Mouse (Mus musculus) cerebellum, adult 2 months (tissue): ENCODE results near the gene Actrt2. TPM values are rescaled to one million over a fixed set of nuclear protein-coding genes. Genes with fewer than 3 reads are reported as not detected.
A peak's percentile ranks its signal among the peaks of the same experiment; 100 is the strongest.

Experiments
- DNase-seq, 2 experiments: peaks; one replicate each; pipeline ENCODE4 v3.0.0; 2021
- H3K27ac ChIP-seq: fragments of 200-500 bp; 2 replicates; pipeline ENCODE4 v1.5.1; 2012; ENCODE audit warnings: low read length, control low read depth, inconsistent platforms; ENCODE audit not compliant: insufficient read depth
- H3K27me3 ChIP-seq: fragments of 200-500 bp; 2 replicates; pipeline ENCODE4 v1.6.1; 2012; ENCODE audit warnings: inconsistent platforms, mild to moderate bottlenecking, low read length, moderate library complexity; ENCODE audit not compliant: control insufficient read depth, insufficient read depth
- H3K4me1 ChIP-seq: fragments of 200-500 bp; 2 replicates; pipeline ENCODE4 v1.6.1; 2011; ENCODE audit warnings: low read length; ENCODE audit not compliant: control insufficient read depth, insufficient read depth
- H3K4me3 ChIP-seq: fragments of 200-500 bp; replicated peaks from 2 replicates; pipeline ENCODE3; 2011; ENCODE audit warnings: mild to moderate bottlenecking, low read depth, low read length, control low read depth; ENCODE audit not compliant: insufficient read depth
- CTCF ChIP-seq: fragments of 200-500 bp; IDR thresholded peaks from 2 replicates; pipeline ENCODE4 v1.5.1; 2011; ENCODE audit warnings: low read depth, mild to moderate bottlenecking, control low read depth, low read length, moderate library complexity, borderline replicate concordance; ENCODE audit not compliant: insufficient read depth
- POLR2A ChIP-seq: fragments of 200-500 bp; IDR thresholded peaks from 2 replicates; pipeline ENCODE4 v1.6.1; 2011; ENCODE audit warnings: low read length, control low read depth, borderline replicate concordance; ENCODE audit not compliant: insufficient read depth
- WGBS: fragments of 180-500 bp; shearing (Covaris S2); methylation state at CpG from one replicate; pipeline ENCODE4 v1.1.7; 2018; 5-methylcytosine and 5-hydroxymethylcytosine counted together
- polyA plus RNA-seq: library from polyadenylated mRNA; depleted of rRNA; stranded (reverse); fragments of >200 nt; gene quantifications from 2 replicates; pipeline ENCODE4 v1.2.3, GENCODE M21; 2012

Actrt2 gene
- polyA plus RNA-seq, 1 experiment, result not detected

GRCm38 (mm10) chr4:154636053-154636433 lies 31.6 kb downstream of the Actrt2 start:
- TF ChIP-seq POLR2A, result no peak
- no peak for TF ChIP-seq CTCF
- WGBS, result 2% methylated on average over 25 of the region's 30 CpGs
- peaks cover 5% of the 10 kb centered on the region; the same call in 1 of the 2 replicates for H3K27me3 ChIP-seq
- no peak overlapping the region for H3K27ac ChIP-seq
- no peak overlapping the region for H3K4me3 ChIP-seq
- H3K4me1 ChIP-seq, result no peaks in the 10 kb centered on the region
- DNase-seq, result no peak

GRCm38 (mm10) chr4:154635241-154636052 lies 32.2 kb downstream of the Actrt2 start:
- 1% methylated on average over 94 of the region's 94 CpGs for WGBS
- Histone ChIP-seq H3K27me3 (peaks cover 5% of the 10 kb centered on the region; the same call in 1 of the 2 replicates), H3K4me3 (peak overlapping the region; percentile 26), H3K27ac (no peak overlapping the region), H3K4me1 (no peaks in the 10 kb centered on the region)
- no peak for TF ChIP-seq CTCF
- TF ChIP-seq POLR2A, result no peak
- no peak for DNase-seq

- Histone ChIP-seq H3K27ac (no peak overlapping the region), H3K4me1 (no peaks in the 10 kb centered on the region), H3K27me3 (peaks cover 5% of the 10 kb centered on the region; the same call in 1 of the 2 replicates), H3K4me3 (no peak overlapping the region)
- WGBS, result 35% methylated on average over 44 of the region's 44 CpGs
- no peak for TF ChIP-seq POLR2A
- no peak for TF ChIP-seq CTCF
- no peak for DNase-seq
Observed at GRCm38 (mm10) chr4:154634470-154635240, 33.0 kb downstream of the Actrt2 start.

- Histone ChIP-seq H3K4me3 (no peak overlapping the region), H3K27me3 (peaks cover 5% of the 10 kb centered on the region; the same call in 1 of the 2 replicates), H3K4me1 (no peaks in the 10 kb centered on the region), H3K27ac (no peak overlapping the region)
- no peak for DNase-seq
- no peak for TF ChIP-seq CTCF
- TF ChIP-seq POLR2A, result no peak
- WGBS, result 73% methylated on average over 3 of the region's 3 CpGs
Observed at GRCm38 (mm10) chr4:154634001-154634400, 33.7 kb downstream of the Actrt2 start.

GRCm38 (mm10) chr4:154632800-154633764 lies 34.6 kb downstream of the Actrt2 start:
- DNase-seq, result no peak
- Histone ChIP-seq H3K4me3 (no peak overlapping the region), H3K4me1 (no peaks in the 10 kb centered on the region), H3K27ac (no peak overlapping the region), H3K27me3 (peaks cover 5% of the 10 kb centered on the region; the same call in 1 of the 2 replicates)
- no peak for TF ChIP-seq POLR2A
- TF ChIP-seq CTCF, result no peak
- 68% methylated on average over 14 of the region's 14 CpGs for WGBS

GRCm38 (mm10) chr4:154630763-154631162 lies 36.9 kb downstream of the Actrt2 start:
- no peak overlapping the region for H3K27ac ChIP-seq
- no peak for TF ChIP-seq CTCF
- TF ChIP-seq POLR2A, result no peak
- H3K4me1 ChIP-seq, result no peaks in the 10 kb centered on the region
- no peak overlapping the region for H3K4me3 ChIP-seq
- peaks cover 2% of the 10 kb centered on the region; the same call in 1 of the 2 replicates for H3K27me3 ChIP-seq
- DNase-seq, result no peak
- WGBS, result 81% methylated on average over 3 of the region's 3 CpGs

GRCm38 (mm10) chr4:154627419-154628142 lies 40.1 kb downstream of the Actrt2 start:
- H3K4me3 ChIP-seq, result no peak overlapping the region
- 97% methylated on average over 5 of the region's 5 CpGs for WGBS
- TF ChIP-seq POLR2A (no peak), CTCF (no peak)
- peaks cover 1% of the 10 kb centered on the region; the same call in 1 of the 2 replicates for H3K27me3 ChIP-seq
- no peak overlapping the region for H3K27ac ChIP-seq
- DNase-seq, result no peak
- H3K4me1 ChIP-seq, result 0 out of 2 replicates have a peak, but pooled peaks cover 2% of the 10 kb centered on the region
